Mouse (Mus musculus) E14TG2a.4 (cell line): ENCODE data around the gene Qtrt2.

ENCODE experiments used
- CTCF ChIP-seq: conservative IDR thresholded peaks from 2 replicates; pipeline ENCODE4 v1.5.1; 2014; ENCODE audit warnings: low read length
- NANOG ChIP-seq: IDR thresholded peaks from 2 replicates; pipeline ENCODE4 v1.6.1; 2014; ENCODE audit warnings: borderline replicate concordance, low read length, mixed read lengths

DNA sequence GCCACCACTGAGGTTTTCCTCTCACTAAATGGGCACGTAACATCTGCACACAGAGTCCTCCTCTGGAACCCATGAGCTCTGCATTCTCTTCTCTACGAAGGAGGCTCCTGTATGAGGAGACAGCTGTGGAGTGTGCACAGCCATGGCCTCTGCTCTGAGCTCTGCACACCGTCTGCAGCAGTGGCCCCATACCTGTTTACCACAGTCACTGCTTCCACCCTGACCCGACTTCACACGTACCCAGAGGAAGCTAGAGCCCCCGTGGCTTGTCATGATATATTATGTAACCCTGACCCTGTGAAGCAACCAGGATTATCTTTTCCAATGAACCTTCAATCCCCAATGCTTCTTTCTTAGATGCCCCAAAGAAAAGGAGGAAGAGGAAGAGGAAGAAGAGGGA lies 46.8 kb downstream of the Qtrt2 start:
- TF ChIP-seq CTCF (no peak), NANOG (no peak)
